Mouse (Mus musculus): Measurements from ENCODE around the gene Leap2.
"Not testable (repeated sequence)": the region's sequence is repeated elsewhere in the genome, so short reads cannot be mapped to it uniquely, and the experiment has no call there.

The Leap2 gene

DNA sequence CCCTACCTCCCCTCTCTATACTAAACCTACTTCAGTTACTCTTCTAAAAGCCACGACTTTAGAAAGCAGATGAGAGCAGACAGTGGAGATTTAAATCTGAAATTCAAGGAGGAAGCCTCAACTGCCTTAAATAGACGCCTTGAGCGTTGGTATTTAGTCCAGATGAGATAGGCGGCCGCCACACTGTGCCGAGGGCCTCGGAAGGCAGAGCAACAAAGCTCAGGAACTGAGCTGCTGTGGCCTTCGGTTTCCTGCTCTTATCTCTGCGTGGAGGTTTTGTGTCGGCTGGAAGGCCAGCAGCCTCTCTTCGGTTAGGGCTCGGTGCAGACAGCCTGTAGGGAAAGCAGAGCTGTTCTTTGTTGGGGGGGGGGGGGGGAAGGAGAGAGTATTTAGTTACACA lies 19.0 kb upstream of the Leap2 start:
- no peak for DNase-seq (ENCODE audit: low read depth)

DNA sequence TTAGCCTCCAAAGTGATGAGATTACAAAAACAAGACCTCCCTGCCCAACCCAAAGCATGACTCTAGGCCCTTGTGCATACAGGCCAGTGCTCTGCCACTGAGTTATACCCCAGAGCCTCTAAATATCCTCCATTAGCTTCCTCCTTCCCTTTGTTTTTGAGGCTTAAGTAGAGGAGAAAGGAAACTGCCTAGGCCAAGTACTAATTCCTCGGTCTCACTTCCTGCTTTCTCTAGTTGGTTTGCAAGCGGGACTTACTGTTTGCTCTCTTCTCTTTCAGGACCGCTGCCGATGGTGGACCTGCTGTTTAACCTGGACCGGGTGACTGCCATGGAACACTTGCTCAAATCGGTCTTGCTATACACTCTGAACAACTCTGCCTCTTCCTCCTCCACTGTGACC lies 13.4 kb upstream of the Leap2 start:
- no peak for DNase-seq (ENCODE audit: low read depth)

DNA sequence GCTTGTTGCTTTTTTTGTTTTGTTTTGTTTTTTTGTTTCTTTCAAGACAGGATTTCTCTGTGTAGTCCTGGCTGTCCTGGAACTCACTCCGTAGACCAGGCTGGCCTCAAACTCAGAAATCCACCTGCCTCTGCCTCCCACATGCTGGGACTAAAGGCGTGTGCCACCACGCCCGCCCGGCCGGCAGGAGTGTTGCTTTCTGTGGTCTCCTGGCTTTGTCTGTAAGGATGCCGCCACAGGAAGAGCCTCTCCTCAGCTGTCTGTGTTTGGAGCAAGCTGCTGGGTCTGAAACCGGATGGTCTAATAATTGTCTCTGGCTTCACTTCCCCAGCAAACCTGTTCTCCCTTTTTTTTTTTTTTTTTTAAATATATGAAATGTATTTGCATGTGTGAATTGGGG lies 12.5 kb upstream of the Leap2 start:
- no peak for DNase-seq (ENCODE audit: low read depth)

DNA sequence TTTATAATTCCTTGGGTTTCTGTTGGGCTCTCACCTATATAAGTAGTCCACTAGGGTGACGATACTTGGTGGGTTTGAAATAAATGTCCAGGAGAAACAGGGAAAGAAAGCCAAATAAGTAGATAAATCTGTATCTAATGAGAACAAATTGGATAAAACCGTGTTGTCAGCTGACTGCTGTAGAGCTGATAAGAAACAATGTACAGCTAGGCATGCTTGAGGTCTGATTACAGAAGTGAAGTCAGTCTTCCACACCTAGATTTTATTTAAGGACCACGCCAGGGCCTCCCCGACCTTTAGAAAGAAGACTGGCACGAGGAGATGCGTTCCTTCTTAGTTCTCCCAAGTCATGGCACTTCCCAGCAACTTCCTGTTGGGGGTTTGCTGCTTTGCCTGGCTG lies 10.1 kb upstream of the Leap2 start:
- no peak for DNase-seq (ENCODE audit: low read depth)

DNA sequence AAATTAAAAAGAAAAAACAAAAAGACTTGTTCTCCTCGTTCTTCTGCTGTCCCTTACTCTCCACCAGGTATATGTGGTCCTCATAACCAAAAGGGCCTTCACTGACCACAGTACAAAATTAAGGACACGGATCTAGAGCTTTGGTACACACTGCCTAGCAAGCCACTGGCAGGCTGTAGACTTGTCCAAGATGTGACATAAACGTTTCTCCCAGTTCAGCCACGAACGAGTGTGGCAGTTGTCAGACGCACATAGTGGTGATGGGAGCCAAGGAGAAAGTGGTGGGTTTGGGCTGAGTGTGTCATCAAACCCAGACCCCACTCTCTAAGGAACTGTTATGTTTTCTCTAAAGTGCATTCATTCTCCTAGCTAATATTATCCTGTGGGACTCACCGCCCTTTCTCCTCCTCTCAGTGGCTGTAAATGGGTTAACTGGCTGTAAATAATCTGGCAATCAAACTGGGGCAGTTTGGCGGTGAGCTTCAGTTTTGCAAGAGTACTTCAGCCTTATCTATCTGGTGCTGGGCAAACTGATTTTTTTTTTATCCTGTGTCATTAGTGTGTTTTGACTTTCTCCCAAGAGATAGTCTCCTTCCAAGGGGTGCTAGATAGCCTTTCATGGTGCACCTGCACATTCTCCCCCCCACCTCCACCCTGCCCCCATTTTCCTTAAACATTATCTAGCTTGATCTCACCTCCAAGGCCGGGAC lies 8.5 kb upstream of the Leap2 start:
- DNase-seq (ENCODE audit: low read depth) = no peak

DNA sequence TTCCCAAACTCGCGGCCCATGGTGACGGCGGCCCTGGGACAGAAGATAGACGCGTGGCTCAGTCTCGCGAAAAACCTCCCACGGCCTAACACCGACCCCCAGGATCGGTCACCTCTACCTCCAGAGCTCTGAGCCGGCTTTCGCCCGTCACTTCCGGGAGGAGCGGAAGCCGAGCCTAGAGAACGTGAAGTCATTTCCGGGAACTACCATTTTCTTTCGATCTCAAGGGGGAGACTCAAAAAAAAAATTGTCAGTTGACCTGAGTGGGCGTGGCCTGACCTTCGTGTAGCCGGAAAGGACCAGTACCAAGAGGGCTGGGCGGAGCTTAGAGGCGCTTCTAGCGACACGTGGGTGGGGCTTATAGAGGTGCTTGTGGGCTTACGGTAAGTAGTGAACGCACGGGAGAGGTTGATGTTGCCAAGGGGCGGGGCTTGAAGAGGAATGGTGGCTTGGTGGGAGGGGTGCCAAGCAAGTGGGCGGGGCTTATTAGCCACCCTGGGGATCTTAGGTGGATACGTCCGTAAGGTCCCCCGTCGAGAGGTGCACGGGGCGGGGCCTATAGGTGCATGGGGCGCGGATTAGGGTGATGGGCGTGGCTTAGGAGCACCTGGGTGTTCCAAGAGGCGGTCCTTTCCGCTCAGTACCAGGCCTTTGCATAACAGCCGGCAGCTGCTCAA lies 7.8 kb upstream of the Leap2 start, which contains the start of the genes Uqcrq and Gdf9:
Gene Uqcrq (minus strand): TSS at position 162 of the 677 bp plus-strand sequence.
Gene Gdf9 (plus strand): TSS at position 354 of the 677 bp plus-strand sequence.
- peak; percentile 99 for DNase-seq (ENCODE audit: low read depth)

DNA sequence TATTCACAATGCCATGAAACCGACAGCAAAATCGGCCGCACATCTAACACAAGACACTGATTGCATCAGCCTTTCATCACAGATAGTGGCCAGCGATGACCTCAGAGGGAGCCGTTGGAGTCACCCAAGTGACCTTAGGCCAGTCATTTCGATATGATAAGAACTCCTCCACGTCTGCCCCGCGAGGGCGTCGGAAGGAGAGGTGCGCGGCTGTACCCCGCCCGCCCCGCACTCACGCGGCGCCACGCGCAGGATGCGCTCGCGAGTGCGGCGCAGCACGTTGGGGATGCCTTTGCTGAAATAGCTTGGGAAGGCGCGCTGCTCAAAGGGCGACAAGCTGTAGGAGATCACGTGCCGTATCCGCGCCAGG lies 7.3 kb upstream of the Leap2 start:
- DNase-seq (ENCODE audit: low read depth) = no peak

DNA sequence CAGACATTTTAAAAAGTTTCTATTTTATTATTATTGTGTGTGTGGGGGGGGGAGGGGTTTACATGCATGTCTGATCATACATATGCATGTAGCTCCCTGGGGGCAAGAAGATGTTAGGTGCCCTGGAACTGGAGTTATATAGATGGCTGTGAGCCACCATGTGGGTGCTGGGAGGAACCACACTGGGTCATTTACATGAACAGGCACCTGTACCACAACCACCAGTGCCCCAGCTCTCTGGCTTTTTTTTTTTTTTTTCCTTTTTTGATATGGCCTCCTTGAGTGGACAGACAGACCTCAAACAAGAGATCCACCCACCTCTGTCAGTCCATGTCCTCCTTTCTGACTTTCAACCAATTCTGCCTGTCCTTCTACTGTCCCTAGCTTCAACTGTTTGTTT lies 6.2 kb upstream of the Leap2 start:
- DNase-seq (ENCODE audit: low read depth) = no peak

DNA sequence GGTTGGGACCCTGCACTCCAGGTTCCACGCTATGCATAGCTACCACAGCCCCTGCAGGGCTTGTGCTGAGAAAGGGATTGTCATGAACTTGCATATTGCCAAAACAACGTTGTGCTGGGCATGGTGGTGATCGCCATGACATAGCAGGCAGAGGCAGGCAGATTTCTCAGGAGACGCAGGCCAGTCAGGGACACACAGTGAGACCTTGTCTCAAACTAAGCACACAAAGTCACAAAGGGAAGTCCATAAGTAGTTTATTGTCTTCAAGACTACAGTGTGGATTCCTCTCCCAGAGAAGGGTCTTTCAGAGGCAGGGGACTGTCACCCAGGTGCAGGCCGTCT lies 5.7 kb upstream of the Leap2 start:
- DNase-seq (ENCODE audit: low read depth) = no peak

DNA sequence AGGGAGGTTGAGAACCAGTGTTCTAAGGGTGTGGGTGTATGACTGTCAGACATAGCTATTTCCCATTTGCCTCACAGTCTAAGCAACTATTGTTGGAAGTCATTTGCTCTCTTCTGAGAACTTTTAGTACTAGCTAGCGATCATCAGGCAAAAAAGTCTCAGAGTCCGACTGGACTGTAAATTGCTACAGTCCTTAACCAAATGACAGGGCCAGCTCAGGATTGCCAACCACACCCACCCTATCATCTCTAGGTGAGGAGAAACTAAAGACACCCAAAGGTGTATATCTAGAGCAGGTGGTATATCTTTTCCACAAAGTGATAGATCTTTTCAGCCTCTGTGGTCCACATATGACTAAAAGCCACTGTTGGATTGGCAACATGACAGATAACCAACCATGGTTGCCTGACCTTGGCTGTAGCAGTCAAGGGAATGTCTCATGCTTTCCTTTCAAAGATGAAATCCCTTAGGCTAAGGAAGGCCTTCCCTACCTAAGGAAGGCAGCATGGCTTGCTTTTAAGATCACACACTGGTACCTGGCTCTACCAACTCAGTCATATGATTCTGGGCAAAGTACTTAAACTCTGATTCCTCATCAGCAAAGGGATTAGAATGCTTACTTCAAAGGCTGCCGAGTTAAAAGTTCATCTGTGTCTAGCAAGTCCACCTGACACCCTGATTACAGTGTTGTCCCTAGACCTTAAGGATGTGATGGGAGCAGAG lies 5.2 kb upstream of the Leap2 start:
- DNase-seq (ENCODE audit: low read depth) = no peak

DNA sequence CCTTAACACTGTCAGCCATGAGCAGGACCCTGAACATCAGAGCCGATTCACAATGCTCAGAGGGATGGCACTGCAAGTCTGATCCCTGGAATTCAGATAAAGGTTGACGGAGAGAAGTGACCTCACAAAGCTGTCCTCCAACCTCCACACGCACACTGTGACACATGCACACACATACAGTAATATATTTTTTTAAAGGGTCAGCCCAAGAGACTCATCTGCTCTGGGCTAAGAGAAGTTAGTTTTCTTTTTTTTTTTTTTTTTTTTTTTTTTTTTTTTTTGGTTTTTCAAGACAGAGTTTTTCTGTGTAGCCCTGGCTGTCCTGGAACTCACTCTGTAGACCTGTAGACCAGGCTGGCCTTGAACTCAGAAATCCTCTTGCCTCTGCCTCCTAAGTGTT lies 3.9 kb upstream of the Leap2 start:
- not testable (repeated sequence) for DNase-seq (ENCODE audit: low read depth)

DNA sequence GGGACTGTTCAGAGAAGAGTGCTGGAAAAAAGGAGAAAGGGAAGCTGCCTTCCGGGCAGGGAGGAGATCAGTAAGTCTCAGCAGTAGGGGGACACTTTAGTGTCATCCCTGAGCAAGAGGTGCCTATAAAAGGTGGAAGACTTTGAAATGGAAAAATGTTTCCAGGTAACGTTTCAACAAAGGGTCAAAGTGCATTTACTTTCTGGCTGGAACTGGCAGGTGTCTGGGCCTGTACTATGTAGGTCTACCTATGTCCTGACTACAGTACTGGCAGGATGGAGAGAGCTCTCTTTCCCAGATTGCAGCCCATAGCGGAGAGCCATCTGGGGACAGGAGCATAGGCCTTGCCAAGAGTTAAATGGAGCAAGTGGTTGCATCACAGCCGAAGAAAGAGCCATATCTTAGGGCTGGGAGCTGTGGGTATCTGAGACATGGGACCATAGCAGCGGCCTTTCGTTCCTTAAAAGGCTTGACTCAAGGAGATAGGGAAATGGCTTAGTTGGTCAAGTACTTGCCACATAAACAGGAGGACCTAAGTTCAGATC lies 2.8 kb upstream of the Leap2 start:
- DNase-seq (ENCODE audit: low read depth) = no peak

DNA sequence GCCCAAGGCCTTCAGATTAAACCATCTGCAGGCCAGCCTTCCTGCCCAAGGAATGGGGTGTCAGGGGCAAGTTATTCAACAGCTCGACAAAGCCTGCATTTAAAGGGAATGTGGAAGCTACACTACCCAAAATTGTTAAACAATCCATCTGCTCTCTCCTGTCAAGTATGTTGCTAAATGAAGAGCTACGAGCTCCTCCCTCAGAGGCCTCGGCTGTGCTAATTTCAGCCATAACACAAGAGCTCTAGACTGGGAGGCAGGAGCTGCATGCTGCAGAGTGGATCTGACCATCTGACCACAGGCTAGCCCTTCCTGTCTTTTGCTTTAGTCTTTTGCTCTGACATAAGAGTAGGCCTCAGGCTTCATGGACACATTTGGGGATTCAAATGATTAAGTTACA lies 2.3 kb upstream of the Leap2 start:
- no peak for DNase-seq (ENCODE audit: low read depth)

DNA sequence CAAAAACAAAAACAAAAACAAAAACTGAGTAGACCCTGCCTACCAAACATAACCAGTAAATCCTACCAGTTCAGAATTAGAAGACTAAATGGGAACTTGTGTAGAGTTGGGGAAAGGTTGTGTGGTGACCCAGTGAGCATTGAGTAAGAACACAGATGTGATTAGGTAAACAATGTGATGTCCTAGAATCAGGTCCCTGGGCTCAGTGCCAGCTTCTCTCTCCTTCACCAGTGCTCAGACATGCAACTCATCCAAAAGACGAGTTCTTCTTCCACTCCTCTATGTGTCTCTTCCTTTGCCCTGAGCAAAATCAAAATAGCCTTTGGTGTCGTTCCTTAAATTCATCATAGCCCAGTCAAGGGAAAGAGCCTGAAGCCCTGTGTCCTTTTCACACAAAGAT lies 1.9 kb upstream of the Leap2 start:
- no peak for DNase-seq (ENCODE audit: low read depth)

DNA sequence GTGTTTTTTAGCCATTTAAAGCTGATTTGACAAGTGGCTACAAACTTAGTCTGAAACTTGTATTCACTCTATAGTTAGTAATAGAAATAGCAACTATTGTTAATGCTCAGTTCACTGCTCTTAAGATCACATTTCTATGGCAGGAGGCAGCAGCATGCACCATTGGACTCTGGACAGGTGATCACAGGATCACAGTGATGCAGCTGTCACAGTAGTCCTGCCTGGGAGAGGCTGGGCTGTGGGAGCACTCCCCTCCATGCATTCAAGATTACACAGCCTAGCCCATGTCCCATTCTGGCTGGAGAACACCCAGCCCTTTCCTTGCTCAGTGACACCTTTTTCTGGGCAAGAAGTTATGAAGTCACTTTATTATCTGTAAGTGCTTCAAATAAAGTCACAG lies 4.9 kb downstream of the Leap2 start:
- no peak for DNase-seq (ENCODE audit: low read depth)

DNA sequence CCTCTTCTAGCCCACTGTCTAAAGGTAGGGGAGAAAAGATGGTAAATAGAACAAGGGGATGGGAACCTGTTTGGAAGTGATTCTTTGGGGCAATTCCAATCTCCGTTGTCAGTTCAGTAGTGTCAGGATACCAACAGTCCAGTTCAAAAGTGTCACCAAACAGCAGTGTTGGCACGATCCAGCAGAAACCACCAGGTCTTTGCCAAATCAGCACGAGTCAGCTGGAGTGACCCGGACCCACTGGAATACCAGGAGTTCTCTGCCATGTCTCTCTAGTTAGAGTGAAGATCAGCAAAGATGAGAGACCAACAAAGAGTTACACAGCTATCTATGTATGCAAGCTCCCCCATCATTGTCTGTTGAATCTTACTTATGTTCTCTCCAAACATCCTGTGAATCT lies 9.1 kb downstream of the Leap2 start:
- no peak for DNase-seq (ENCODE audit: low read depth)

DNA sequence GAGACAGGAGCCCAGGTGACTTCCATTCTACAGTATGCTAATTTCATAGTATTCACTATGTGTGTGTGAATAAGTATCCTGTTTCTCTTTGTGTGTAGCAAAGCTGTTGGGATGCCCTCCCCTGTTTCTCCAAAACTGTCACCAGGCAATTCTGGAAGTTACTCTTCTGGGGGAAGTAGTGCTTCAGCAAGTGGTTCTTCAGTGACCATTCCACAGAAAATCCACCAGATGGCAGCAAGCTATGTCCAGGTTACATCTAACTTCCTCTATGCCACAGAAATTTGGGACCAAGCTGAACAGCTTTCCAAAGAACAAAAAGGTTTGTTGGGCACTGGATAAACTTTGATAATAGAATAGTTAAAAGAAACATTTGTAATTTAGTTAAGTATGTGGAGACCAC lies 11.2 kb downstream of the Leap2 start:
- peak; percentile 7 for DNase-seq (ENCODE audit: low read depth)

DNA sequence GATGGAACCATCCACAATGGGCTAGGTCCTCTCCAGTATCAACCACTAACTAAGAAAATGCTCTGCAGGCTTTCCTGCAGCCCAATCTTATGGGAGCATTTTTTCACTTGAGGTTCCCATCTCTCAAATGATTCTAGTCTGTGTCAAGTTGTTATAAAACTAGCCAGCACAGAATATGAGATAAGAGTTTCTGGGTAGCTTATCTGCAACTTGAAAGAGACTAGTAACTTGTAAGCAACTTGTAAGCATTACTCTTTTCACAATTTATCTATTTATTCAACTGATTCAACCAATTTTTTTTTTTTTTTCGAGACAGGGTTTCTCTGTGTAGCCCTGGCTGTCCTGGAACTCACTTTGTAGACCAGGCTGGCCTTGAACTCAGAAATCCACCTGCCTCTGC lies 19.3 kb downstream of the Leap2 start:
- DNase-seq (ENCODE audit: low read depth) = no peak

DNA sequence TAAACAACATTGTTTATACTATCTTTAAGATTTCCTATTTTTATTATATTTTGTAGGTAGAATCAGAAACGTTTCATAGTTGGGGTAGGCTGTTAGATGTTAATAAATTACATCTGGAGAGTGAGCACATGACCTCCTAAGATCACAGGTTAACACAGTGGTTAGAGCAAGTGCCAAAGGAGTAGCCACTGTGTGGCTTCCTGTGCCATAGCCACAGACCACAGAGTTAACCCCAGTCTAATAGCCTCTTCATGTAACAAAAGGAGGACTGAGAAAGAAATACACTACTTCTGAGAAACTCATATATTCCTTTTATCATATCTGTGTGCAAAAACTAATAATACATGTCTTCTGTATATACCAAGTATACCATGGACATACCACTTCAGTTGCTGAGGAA lies 29.1 kb downstream of the Leap2 start:
- DNase-seq (ENCODE audit: low read depth) = no peak

DNA sequence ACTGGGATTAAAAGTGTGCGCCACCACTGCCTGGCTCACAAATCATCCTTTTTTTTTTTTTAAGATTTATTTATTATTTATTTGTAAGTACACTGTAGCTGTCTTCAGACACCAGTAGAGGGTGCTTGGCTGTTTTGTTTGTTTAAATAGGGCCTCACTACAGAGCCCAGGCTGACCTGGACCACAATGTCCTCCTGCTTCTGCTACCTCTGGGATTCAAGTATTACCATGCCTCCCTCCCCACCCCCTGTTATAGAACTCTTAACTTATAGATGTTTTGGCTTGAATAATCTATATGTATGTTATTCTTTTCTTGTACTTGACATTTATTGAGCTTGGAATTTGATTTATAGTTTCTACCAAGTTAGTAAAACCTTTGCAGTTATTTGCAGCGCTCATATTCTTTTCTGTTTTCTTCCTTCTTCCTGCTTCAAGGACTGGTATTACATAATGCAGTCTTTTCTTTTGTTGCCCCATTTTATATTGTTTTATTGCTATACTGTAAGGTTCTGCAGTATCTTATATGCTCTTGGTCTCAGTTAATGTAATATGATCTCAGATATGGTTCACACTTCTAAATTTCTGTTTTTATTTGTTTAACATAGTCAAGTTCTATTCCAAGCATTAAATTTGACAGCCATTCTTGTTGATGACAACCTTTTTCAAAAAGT lies 39.1 kb downstream of the Leap2 start:
- DNase-seq (ENCODE audit: low read depth) = no peak

DNA sequence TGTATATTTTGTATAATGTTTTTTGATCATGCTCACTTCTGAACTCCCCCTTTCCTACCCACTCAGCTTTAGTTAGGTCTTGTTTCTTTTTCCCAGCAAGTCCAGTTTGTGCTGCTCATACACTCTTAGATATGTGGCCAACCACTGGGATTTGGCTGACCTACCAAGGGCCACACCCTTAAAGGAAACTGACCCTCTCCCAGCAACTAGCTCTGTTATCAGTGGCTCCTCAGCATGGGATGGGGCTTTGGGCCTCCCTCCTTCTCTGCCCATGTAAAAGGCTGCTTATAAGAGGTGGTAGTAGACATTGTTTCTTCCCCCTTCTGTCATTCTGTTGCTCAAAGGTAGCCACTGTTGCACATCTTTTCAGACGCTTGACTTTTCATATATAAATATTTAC lies 44.1 kb downstream of the Leap2 start:
- DNase-seq (ENCODE audit: low read depth) = no peak
